Mouse (Mus musculus): ENCODE results near the gene Slc35f1. TPM values are rescaled to one million over a fixed set of nuclear protein-coding genes. Genes with fewer than 3 reads are reported as not detected.

Gene Slc35f1
- polyA plus RNA-seq, 1 experiment from 2014 or later, result 0.05 TPM

DNA sequence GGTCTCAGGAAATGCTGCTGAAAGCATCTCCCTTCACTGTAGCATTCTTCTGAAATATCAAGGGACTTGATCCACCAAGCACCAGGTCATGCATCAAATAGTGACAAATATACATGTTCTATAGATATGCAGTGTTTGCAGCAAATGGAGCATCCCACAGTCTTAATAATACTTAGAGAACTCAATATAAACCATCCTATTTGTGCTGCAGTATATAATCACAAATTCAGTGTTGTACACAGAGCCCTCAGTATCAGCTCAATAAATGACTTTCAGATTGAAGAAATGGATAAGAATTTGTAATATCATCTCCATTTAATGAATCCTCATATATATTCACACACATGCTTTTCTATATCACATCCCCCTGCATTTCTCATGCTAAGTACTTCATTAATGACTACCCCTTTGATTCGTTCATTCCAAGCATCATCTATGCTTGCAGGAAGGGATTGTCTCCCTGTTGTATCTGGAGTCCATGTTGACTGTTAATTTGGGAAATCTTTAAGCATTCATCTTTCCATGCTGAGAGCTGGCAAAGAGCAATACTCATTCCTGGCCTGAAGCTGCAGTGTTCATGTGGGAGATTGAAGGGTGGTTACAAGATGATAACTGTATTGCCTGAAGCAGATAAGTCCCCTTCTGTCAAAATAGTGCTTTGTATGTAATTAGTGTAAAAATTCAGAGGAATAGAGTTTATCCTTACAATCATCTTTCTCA is 249.9 kb downstream of the Slc35f1 start:
- TF ChIP-seq EP300 (IDR thresholded peaks at IDR 0.05), result no peak
- no peak for TF ChIP-seq CTCF (IDR thresholded peaks at IDR 0.05)
- no peak overlapping the region for H3K4me2 ChIP-seq (replicated peaks; ENCODE audit: low read depth, low read length)
- no peak for DNase-seq (ENCODE audit: low spot score)
- no peak overlapping the region for H3K9ac ChIP-seq (replicated peaks; ENCODE audit: low read depth)
- H3K27ac ChIP-seq (ENCODE audit: low read length), result no peak overlapping the region
- 78% methylated on average over 1 of the region's 1 CpGs for WGBS
- H3K4me1 ChIP-seq (ENCODE audit: insufficient read depth, low read depth, low read length), result no peaks in the 10 kb centered on the region
- no peak for ATAC-seq
- H3K4me3 ChIP-seq (ENCODE audit: low read depth, low read length), result no peak overlapping the region
- H3K36me3 ChIP-seq (ENCODE audit: insufficient read depth, low read length), result no peaks in the 10 kb centered on the region
- no peaks in the 10 kb centered on the region for H3K9me3 ChIP-seq (ENCODE audit: low read length)
- H3K27me3 ChIP-seq (replicated peaks; ENCODE audit: insufficient read depth, low read length), result no peaks in the 10 kb centered on the region

DNA sequence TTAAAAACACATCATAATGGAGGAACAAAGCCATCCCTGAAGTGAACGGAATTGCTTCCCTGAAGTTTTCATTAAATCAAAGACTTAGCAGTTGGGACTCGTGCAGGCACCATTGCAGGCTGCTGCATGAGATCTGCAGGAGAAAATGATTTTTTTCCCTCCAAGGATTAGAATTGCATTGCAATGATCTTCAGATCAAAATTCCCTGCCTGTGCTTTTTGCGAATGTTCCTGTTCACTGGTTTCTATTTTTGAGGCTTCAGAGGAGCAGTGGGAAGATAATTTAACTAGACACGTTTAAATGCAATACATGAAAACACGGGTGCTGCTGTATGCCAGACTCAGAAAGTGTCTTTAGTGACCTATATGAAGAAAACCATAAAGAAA is 250.5 kb downstream of the Slc35f1 start:
- no peak for TF ChIP-seq EP300 (IDR thresholded peaks at IDR 0.05)
- Histone ChIP-seq H3K36me3 (ENCODE audit: insufficient read depth, low read length) (no peaks in the 10 kb centered on the region), H3K27me3 (replicated peaks; ENCODE audit: insufficient read depth, low read length) (no peaks in the 10 kb centered on the region), H3K4me1 (ENCODE audit: insufficient read depth, low read depth, low read length) (no peaks in the 10 kb centered on the region), H3K9me3 (ENCODE audit: low read length) (no peaks in the 10 kb centered on the region), H3K9ac (replicated peaks; ENCODE audit: low read depth) (no peak overlapping the region), H3K27ac (ENCODE audit: low read length) (no peak overlapping the region), H3K4me2 (replicated peaks; ENCODE audit: low read depth, low read length) (no peak overlapping the region), H3K4me3 (ENCODE audit: low read depth, low read length) (no peak overlapping the region)
- no peak for ATAC-seq
- no peak for DNase-seq (ENCODE audit: low spot score)
- 71% methylated on average over 5 of the region's 5 CpGs for WGBS

DNA sequence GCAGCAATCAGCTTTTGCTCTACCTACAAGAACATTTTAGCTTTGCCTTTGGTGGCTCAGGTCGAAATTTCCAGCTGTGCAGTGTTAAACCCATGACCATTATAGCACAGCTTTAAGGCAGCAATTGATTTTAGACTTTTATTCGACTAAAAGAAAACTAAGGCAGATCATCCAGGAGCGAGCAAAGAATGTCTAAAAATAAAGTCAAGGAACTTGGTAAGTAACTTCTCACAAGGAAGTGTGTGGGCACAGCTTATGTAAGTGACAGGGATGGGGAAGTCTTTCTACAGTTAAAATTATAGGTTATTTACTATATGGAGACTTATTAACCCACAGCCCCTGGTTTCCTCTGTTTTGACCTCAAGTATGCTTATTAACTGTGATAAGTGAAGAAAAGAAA is 262.2 kb downstream of the Slc35f1 start:
- TF ChIP-seq CTCF (IDR thresholded peaks at IDR 0.05) (no peak), EP300 (IDR thresholded peaks at IDR 0.05) (no peak)

DNA sequence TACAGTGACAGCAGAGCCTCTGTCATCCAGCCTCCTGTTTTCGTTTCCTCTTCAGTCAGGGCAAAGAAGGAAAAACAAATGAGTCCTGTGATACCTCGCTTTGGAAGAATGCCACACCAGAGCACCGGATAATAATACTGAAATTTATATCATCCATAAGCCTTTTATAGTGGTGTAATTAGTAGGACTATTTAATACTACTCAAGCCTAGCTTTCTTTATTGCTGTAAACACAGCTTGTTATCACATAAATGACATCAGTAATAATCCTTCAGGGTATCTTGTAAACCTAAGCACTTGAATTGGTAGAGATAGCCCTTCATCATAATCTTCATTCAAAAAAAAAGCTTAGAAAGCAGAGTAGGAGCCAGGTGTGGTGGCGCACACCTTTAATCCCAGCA is 266.4 kb downstream of the Slc35f1 start:
- Histone ChIP-seq H3K9ac (replicated peaks; ENCODE audit: low read depth) (no peak overlapping the region), H3K4me1 (ENCODE audit: insufficient read depth, low read depth, low read length) (no peaks in the 10 kb centered on the region), H3K4me3 (ENCODE audit: low read depth, low read length) (no peak overlapping the region), H3K27me3 (replicated peaks; ENCODE audit: insufficient read depth, low read length) (no peaks in the 10 kb centered on the region), H3K4me2 (replicated peaks; ENCODE audit: low read depth, low read length) (no peak overlapping the region), H3K36me3 (ENCODE audit: insufficient read depth, low read length) (no peaks in the 10 kb centered on the region), H3K9me3 (ENCODE audit: low read length) (no peaks in the 10 kb centered on the region), H3K27ac (ENCODE audit: low read length) (no peak overlapping the region)
- TF ChIP-seq CTCF (IDR thresholded peaks at IDR 0.05) (no peak), EP300 (IDR thresholded peaks at IDR 0.05) (no peak)
- ATAC-seq (no peak), DNase-seq (ENCODE audit: low spot score) (no peak)
- 56% methylated on average over 4 of the region's 4 CpGs for WGBS

More for the DNA sequence above, 262.2 kb downstream of the Slc35f1 start:
- no peak overlapping the region for H3K4me3 ChIP-seq (ENCODE audit: low read depth, low read length)
- WGBS, result 62% methylated on average over 3 of the region's 3 CpGs
- no peaks in the 10 kb centered on the region for H3K27me3 ChIP-seq (replicated peaks; ENCODE audit: insufficient read depth, low read length)
- H3K4me1 ChIP-seq (ENCODE audit: insufficient read depth, low read depth, low read length), result no peaks in the 10 kb centered on the region
- H3K27ac ChIP-seq (ENCODE audit: low read length), result no peak overlapping the region
- no peaks in the 10 kb centered on the region for H3K9me3 ChIP-seq (ENCODE audit: low read length)
- ATAC-seq, result no peak
- no peak for DNase-seq (ENCODE audit: low spot score)
- H3K4me2 ChIP-seq (replicated peaks; ENCODE audit: low read depth, low read length), result no peak overlapping the region
- no peak overlapping the region for H3K9ac ChIP-seq (replicated peaks; ENCODE audit: low read depth)
- H3K36me3 ChIP-seq (ENCODE audit: insufficient read depth, low read length), result no peaks in the 10 kb centered on the region

DNA sequence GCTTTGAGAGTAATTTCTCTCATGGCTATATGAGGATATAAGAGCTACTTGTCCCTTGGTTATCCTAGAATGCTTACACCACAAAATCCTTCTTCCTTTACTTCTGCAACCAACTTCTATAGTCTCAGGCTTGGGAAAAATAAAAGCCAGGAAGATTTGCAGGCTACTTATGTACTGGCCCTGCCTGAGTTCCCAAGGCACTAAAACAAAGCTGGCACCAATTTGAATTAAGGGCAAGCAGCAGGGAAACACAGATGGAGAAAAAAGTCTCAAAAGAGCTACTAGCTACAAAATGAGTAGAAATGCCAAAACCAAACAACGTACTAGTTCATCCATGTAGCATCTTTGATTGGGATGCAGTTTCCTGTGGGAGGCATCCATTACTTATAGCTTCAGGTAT is 288.9 kb downstream of the Slc35f1 start:
- 92% methylated on average over 1 of the region's 1 CpGs for WGBS
- H3K9ac ChIP-seq (replicated peaks; ENCODE audit: low read depth), result no peak overlapping the region
- TF ChIP-seq EP300 (IDR thresholded peaks at IDR 0.05) (no peak), CTCF (IDR thresholded peaks at IDR 0.05) (no peak)
- no peaks in the 10 kb centered on the region for H3K36me3 ChIP-seq (ENCODE audit: insufficient read depth, low read length)
- ATAC-seq (no peak), DNase-seq (ENCODE audit: low spot score) (no peak)
- no peak overlapping the region for H3K4me2 ChIP-seq (replicated peaks; ENCODE audit: low read depth, low read length)
- H3K4me1 ChIP-seq (ENCODE audit: insufficient read depth, low read depth, low read length), result no peaks in the 10 kb centered on the region
- H3K4me3 ChIP-seq (ENCODE audit: low read depth, low read length), result no peak overlapping the region
- H3K9me3 ChIP-seq (ENCODE audit: low read length), result no peaks in the 10 kb centered on the region
- H3K27me3 ChIP-seq (replicated peaks; ENCODE audit: insufficient read depth, low read length), result no peaks in the 10 kb centered on the region
- no peak overlapping the region for H3K27ac ChIP-seq (ENCODE audit: low read length)

DNA sequence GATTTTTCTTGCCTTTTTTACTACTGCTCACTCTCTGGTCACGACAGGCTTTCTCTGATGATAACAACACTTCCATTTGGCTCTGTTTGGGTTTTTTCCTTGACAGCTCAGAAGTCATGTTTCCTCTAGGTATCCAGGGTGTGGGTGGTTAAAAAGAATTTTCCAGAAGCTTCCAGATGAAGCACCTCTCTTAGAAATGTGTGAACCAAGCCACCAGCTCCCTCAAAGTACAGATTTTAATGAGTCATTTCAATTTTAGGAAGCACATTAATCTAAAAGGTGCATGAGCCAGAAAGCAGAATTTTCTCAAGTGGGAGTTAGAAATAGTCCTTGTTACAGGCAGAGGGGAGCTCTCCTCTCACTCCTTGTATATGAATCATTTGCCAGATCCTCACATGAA is 292.5 kb downstream of the Slc35f1 start:
- DNase-seq (ENCODE audit: low spot score) (no peak), ATAC-seq (no peak)
- Histone ChIP-seq H3K9me3 (ENCODE audit: low read length) (no peaks in the 10 kb centered on the region), H3K27me3 (replicated peaks; ENCODE audit: insufficient read depth, low read length) (no peaks in the 10 kb centered on the region), H3K4me2 (replicated peaks; ENCODE audit: low read depth, low read length) (no peak overlapping the region), H3K4me1 (ENCODE audit: insufficient read depth, low read depth, low read length) (no peaks in the 10 kb centered on the region), H3K27ac (ENCODE audit: low read length) (no peak overlapping the region), H3K36me3 (ENCODE audit: insufficient read depth, low read length) (no peaks in the 10 kb centered on the region), H3K9ac (replicated peaks; ENCODE audit: low read depth) (no peak overlapping the region), H3K4me3 (ENCODE audit: low read depth, low read length) (no peak overlapping the region)
- 50% methylated on average over 1 of the region's 1 CpGs for WGBS
- TF ChIP-seq EP300 (IDR thresholded peaks at IDR 0.05) (no peak), CTCF (IDR thresholded peaks at IDR 0.05) (no peak)

DNA sequence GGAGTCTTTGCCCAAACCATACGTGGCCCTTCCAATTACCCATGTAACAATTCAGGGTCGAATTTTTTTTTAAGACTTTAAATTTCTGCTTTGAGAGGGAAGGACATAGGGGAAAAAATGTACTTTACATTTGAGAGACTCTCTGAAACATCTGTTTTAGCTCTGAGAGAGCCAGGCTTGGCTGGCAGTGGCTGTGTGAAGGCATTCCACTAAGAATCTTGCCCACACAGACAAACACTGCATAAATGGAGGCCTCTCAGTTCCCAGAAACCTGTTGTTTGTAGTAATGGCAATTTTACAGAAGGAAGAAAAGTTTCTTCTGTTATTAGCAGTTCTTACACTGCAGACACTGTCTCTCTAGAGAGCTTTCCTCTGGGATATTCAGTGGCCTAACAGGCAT is 301.9 kb downstream of the Slc35f1 start:
- H3K4me3 ChIP-seq (ENCODE audit: low read depth, low read length), result no peak overlapping the region
- no peaks in the 10 kb centered on the region for H3K36me3 ChIP-seq (ENCODE audit: insufficient read depth, low read length)
- H3K27ac ChIP-seq (ENCODE audit: low read length), result no peak overlapping the region
- ATAC-seq (no peak), DNase-seq (ENCODE audit: low spot score) (no peak)
- no peaks in the 10 kb centered on the region for H3K9me3 ChIP-seq (ENCODE audit: low read length)
- no peaks in the 10 kb centered on the region for H3K27me3 ChIP-seq (replicated peaks; ENCODE audit: insufficient read depth, low read length)
- TF ChIP-seq EP300 (IDR thresholded peaks at IDR 0.05), result no peak
- TF ChIP-seq CTCF (IDR thresholded peaks at IDR 0.05), result no peak
- no peak overlapping the region for H3K9ac ChIP-seq (replicated peaks; ENCODE audit: low read depth)
- no peak overlapping the region for H3K4me2 ChIP-seq (replicated peaks; ENCODE audit: low read depth, low read length)
- no peaks in the 10 kb centered on the region for H3K4me1 ChIP-seq (ENCODE audit: insufficient read depth, low read depth, low read length)
- WGBS, result 48% methylated on average over 2 of the region's 2 CpGs
